Mouse (Mus musculus): ENCODE measurements around the gene Slc45a2.

DNA sequence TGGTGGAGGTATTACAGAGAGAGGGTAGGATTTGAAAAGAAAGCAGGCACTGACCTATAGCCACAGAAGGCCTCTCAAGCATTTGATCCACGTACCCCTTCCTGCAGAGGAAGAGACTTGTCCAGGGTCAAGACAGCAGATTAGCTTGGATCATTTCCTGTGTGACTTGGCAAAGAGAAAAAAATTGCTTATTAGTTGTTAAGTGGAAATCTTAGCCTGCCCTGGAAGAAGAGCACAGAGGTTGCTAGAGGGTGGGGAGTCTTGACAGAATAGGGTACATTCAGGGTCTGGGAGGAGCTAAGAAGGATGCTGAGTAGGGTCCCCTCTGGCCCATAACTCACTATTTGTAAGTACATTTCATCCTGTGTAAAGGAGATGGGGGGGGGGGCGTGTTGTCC lies 63.6 kb downstream of the Slc45a2 start:
- no peak for TF ChIP-seq CTCF (IDR thresholded peaks at IDR 0.05; ENCODE audit: borderline replicate concordance, insufficient read depth, low read length)
- no peak for TF ChIP-seq POLR2A (IDR thresholded peaks at IDR 0.05; ENCODE audit: low read depth, low read length)

Measured in embryonic fibroblast, embryonic 13.5 days (primary cell).